Mouse (Mus musculus) heart, adult 9 months (tissue): ENCODE results near the gene Guf1.

ENCODE experiments used
- DNase-seq, 2 experiments: peaks; one replicate each; pipeline ENCODE4 v3.0.0; 2022; ENCODE audit warnings: low spot score in 2 of 2

The Guf1 gene

GRCm38 (mm10) chr5:69556628-69557403 is at the start of gene Guf1:
Guf1 (plus strand) TSS chr5:69556923.
- peak; percentile 93 to 95 for DNase-seq

DNA sequence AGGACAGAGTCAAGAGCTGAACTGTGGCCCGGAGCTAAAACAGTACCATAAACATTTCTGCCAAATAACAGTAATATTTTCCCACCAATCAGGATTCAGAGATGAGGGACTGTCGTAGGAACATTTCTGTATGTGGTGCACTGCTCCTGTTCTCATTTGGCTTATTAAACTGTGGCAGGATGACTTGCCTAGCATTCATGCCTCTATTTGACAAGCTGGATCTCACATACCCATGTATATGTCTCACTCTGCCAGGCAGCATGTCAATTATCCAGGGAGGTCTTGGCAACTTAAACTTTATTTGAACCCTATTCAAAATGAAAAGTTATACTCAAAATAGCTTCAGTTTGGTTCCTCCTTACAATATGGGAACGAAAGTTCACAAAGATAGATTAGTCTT is 49.7 kb upstream of the Guf1 start:
- DNase-seq = no peak

GRCm38 (mm10) chr5:69511631-69512030 is 45.1 kb upstream of the Guf1 start:
- no peak for DNase-seq

GRCm38 (mm10) chr5:69512203-69512602 is 44.5 kb upstream of the Guf1 start:
- DNase-seq = no peak

- DNase-seq = no peak
These were observed 36.0 kb upstream of the Guf1 start for GRCm38 (mm10) chr5:69520661-69521278.

DNA sequence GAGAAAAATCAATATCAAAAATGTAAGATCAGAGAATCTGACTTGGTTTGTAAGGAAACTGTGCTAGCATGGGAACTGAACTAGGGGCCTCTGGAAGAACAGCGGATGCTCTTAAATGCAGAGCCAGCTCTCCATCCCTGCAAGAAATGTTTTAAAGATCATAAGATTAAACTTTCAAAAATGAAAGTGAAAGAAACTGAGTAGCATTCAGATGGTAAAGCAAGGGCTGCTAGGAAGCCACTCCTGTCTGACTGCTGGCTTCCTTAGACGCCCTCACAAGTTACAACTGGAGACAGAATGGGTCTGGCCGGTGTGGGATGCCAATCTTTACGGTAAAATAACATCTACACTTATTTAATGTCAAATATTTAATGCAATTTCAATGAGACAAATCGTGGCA is 34.7 kb upstream of the Guf1 start:
- no peak for DNase-seq

DNA sequence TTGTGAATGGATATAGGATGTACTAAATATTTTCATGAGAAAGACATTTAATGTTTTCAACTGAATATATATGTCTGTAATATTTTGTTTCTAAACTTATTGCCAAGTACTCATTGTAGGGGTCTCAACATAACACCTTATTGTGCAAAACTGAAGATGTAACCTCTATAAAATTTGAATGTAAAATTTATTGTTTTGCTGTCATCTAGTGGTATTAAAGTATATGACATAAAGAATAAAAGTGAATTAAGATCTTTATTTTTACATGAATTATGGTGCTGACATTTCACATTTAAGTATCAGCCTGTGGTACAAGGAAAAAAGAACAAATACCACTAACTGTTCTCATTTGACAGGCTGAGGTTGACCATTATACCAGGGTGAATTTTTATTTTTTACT is 32.8 kb upstream of the Guf1 start:
- DNase-seq = no peak

DNA sequence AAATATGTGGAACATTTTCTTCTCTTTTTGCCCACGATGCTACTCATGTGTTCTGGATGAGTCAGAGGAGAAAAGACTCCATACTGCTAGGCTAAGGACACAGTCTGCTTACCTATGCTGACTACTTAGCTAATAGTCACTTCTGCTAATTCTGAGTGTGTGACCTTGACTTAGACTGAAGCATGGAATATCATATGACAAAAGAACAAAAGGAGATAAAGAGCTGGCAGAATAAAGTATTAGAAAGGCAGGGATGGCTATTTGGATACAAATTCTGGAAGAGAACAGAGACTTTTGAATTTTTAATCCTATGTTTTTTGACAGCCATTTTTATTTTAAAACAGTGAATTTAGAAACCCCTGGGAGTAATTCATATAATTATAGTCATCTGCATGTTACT is 15.0 kb upstream of the Guf1 start:
- peak in 1 of 2 experiments; percentile 23 for DNase-seq

DNA sequence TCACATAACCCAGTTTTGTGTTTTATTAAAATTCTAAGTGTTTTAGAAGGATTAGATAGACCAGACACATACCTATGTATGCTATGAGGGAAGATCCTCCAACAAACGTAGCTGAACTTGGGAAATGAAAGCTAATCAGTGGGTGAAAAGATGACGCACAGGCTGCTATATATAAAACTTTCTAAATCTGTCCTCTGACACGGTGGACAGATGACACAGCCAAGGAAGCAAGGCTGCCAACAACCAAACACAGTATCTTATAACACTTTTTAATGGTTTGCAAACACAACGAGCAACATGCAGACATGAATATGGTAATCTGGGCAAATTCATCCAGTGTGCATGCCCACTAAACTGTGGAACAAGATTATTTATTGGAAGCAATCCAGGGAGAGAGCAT is 14.2 kb upstream of the Guf1 start, which contains the start of gene Yipf7:
Yipf7 (minus strand) TSS at position 160 of the 400 bp plus-strand sequence.
- DNase-seq = peak; percentile 24 to 42

- DNase-seq = no peak
These were observed 747 bp downstream of the Guf1 start for GRCm38 (mm10) chr5:69557404-69557935.

DNA sequence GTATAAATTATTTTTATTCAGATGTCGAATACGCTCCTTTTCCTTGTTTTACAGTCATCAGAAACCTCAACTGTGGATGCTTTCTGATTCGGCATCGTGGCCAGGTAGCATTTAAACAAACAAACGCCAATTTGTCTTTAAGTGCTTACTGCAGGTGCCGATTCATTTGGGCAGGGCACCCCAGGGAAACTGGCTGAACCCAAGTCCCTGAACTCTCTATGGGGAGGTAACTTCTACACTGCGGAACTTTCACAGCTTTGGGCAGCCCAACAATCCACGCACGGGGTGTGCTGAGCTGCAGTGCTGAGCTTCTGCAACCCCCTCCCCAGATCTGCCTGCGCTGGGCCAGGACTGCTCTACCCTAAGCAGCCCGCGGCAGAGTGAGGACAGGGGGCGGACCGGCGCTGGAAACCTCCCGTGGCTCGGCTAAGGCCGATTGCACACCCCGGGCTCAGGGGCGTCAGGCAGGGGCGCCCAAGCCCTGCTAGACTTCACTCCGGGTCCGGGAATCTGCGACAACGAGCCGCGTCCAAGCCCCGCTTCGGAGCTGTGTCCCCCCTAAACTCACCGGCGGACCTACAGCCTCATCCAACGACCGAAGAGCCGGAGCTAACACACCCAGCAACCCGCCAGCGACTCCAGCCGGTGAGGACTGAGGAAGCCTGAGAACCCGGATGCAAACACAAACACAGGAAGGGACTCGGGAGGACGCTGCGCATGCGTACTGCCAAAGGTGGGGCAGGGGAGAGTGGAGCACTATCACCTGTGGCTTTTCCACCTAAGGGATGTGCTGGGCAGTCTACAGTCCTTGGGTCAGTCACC is 35.1 kb downstream of the Guf1 start, which contains the start of gene Gnpda2:
Gnpda2 (minus strand) TSS at position 701 of the 822 bp plus-strand sequence.
- DNase-seq = peak; percentile 83 to 91

GRCm38 (mm10) chr5:69601027-69601426 is 44.3 kb downstream of the Guf1 start:
- DNase-seq = no peak

- no peak for DNase-seq
These were observed 56.6 kb downstream of the Guf1 start for GRCm38 (mm10) chr5:69613209-69613796.

DNA sequence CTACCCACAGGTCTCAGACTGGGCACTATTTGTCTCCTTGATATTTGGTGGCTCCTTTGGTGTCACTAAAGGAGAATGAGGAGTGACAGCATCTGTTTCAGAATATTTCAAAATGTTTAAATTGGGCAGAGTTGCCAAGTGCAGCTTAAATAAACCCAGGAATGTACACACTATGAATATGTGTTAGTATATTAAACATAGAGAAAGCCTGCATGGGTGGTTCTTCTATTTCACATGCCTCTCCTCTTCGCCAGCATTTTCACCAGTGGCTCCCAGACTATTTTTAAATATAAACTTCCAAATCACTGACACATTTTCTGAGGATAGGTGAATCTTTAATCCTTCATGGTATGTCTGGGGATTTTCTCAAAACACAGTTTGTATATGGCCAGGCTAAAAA is 64.2 kb downstream of the Guf1 start:
- DNase-seq = no peak
